Mouse (Mus musculus): ENCODE measurements at regions not wholly inside any gene's neighbourhood (a gene's known extent, or its start where the extent isn't known, plus 50 kb on each side); places are given as distances from the start of the nearest gene placed in this dataset.
"Not testable (repeated sequence)": the region's sequence is repeated elsewhere in the genome, so short reads cannot be mapped to it uniquely, and the experiment has no call there.

DNA sequence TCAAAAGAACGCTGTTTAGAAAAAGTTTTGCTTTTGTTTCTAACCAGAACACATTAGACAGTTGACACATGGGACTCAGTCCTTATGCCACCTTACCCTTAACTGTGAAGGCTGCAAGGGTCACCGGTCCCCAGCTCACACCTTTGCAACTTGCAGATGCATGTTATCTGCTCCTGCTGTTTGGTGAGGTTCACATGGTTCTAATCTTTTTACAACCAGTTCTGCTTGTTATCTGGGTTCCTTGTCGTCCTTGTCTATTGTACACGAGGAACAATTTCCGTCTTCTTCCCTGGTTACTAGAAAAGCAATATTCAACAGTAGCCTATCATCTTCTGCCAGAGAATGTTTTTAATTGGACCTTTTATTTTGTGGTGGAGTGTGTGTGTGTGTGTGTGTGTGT lies 200.8 kb downstream of the Gm21738 start:
- CTCF ChIA-PET = not testable (repeated sequence)

DNA sequence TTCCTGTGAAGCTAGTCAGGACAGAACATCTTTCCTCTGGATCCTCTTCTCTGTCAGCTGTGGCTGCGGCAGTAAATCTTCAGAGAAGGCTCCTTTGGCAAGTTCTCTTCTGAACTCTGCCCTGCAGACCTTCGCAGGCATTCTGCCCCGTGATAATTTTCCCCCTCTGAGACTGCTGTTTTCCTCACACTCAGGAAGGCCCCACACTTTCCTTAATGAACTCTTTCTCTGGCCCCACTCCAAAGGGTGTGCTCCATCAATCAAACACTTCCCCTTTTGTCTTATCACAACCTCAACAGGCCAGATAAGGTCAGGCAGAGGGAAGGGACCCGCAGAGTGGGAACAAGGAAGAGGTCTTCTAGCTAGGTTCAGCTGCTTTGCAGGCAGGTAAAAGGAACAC lies 210.2 kb downstream of the Gm21738 start:
- CTCF ChIA-PET = no interaction called here

DNA sequence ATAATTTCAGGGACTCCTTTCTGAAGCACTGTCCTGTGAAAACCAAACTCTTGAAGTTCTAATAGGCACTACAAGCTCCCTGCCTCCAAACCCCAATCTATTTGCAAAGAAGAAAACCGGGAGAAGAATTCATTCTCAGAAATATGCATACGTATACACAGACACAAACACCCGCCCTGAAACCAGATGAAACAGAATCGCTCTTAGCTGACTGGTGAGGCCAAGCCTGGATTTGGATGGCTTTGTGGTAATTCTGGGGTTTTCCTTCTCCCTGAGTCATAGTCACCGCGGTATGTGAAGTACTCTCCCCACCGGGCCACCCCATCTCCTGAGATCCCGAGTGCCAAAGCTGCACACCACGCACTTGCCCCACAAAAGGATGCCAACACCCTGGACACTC lies 238.5 kb downstream of the Gm21738 start:
- CTCF ChIA-PET = not testable (repeated sequence)

DNA sequence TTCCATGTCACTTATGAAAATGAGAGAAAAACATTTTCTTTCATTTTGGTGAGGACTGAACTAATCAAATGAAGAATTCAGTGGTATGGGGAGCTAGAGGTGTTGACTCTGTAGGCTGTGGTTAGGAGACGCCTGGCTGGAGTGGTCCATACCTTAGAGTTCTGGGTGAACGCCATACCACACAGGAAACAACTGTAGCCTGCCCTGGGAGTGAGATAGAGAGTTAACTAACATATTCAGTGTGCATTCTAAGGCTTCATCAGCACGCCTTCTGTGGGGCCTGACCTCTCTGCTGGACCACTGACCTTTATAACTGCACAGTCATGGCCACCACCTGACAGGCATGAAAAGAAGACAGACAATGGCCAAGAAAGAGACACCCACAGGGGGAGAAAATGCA lies 240.7 kb downstream of the Gm21738 start:
- CTCF ChIA-PET = not testable (repeated sequence)

DNA sequence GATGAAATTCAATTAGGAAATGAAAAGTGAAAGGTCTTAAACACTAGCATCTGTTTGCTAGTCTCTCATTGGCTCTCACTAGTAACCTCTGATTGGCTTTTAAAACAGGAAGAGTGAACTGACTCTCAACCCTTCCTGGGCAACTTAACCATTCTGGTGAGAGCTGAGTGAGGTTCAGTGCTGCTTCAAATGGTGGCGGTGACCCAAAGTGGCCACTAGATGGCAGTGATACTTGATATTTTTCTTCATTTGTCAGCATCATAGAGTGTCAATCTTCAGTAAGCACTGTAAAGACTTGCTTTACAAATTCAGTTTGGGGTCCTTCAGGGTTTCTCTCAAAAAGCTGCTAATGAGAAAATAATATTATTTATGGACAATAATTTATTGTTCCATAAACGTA lies 243.4 kb downstream of the Gm21738 start:
- CTCF ChIA-PET = no interaction called here

DNA sequence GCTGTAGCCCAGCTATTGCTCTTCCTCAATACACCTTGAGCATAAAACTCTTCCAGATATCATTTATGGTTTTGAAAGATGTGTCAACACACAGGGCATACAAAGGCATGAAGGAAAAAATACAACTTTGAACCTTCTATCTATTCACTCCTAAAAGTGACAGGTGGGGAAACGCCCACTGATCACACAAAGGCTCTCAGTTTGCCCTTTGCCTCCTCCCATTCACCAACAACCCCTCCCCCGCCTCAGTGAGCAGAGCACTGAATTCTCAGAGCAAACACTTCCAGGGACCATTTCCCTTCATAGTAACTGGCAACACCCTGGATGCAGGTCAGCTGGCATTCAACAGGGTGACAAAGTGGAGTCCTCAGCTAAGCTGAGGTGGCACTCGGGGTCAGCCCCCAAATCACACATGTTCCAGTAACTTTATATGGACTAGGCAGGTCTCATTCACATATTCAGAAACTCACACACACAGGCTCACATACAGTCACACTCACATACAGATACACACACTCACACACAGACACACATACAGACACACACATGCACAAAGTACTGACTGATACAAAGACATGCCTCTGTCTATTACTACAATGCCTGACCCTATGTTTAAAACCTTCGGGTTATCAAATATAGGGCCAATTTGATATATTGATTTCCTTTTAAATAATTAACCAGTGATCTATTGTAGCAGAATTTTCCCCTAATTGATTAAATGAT lies 248.3 kb downstream of the Gm21738 start:
- CTCF ChIA-PET = not testable (repeated sequence)

DNA sequence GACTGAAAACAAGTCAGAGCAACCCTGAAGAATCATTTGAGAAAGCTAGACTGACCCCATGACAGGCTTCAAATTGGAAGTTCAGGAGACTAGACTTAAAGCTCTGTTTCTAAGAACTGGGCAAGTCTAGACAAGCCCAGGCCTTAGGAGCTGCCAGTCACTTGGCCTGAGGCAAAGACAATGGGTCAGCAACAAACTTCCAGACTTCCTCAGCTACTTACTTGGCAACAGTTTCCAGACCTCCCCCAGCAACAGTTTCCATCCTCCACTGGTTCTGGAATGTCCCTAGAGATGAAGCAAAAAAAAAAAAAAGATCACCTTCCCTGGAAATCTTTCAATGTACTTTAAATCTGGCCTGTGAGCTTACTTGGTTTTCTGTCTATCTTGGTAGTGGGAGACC lies 251.9 kb downstream of the Gm21738 start:
- CTCF ChIA-PET = no interaction called here

DNA sequence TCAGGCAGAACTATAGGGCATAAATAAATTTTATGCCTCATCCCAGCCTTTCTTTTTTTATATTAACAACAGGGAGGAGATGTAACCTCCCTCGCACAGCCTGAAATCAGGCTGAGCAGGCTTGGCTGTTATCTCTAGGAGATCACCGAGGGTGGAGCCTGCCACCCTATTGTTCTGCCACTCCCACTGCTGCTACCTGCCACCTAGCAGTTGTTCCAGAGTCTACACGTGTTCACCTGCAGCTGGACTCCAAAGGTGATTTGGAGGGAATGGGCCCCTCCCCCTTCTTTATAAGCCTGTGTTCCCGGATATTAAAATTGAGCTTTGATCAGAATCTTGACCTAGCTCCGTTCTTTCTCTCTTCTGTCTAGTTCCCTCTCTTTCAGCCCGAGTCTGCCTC lies 245.8 kb upstream of the Ube2e2 start:
- CTCF ChIA-PET = not testable (repeated sequence)

DNA sequence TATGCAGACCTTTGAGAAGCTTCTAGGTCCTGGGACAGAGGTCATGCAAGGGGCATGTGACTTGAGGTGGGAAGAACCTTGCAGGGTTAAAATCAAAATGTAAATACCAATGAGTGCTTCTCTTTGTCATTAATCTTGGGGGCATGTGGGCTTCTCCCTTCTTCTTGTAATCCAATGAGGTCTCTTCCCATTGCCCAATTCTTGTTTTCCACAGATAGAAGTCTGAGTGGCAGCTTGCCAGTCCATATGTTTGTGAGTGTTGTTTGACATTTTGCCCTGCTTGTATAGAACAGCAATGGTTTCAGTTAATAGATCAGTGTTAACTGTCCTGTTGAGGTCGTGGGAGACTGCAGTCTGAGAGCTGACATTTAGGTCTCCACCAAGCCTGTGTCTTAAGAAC lies 237.5 kb upstream of the Ube2e2 start:
- CTCF ChIA-PET = interaction anchor here (0.6 kb wide), 1 partner anchor 512 kb away, joined by 3 read pairs; no protein-coding TSS in a partner anchor
